Mouse (Mus musculus) macrophage (primary cell): ENCODE measurements around the gene Nhs. TPM values are rescaled to one million over a fixed set of nuclear protein-coding genes. Genes with fewer than 3 reads are reported as not detected.

Experiments
- H3K27ac ChIP-seq: fragments of 350-480 bp; formaldehyde crosslinking; 2 replicates; pipeline ENCODE4 v1.9.0; 2021
- H3K36me3 ChIP-seq: fragments of 350-480 bp; formaldehyde crosslinking; 2 replicates; pipeline ENCODE4 v1.9.0; 2021; ENCODE audit errors: inconsistent target
- H3K4me3 ChIP-seq: fragments of 350-480 bp; formaldehyde crosslinking; 2 replicates; pipeline ENCODE4 v1.9.0; 2021; ENCODE audit errors: inconsistent target
- H3K79me2 ChIP-seq: fragments of 350-480 bp; formaldehyde crosslinking; 2 replicates; pipeline ENCODE4 v1.9.0; 2021; ENCODE audit errors: inconsistent target
- WGBS: methylation state at CpG from one replicate; pipeline ENCODE4 v1.1.7; 2026; ENCODE audit warnings: inconsistent platforms; ENCODE audit not compliant: missing documents; 5-methylcytosine and 5-hydroxymethylcytosine counted together
- polyA plus RNA-seq: library from polyadenylated mRNA; stranded (reverse); fragments of 250-400 nt; gene quantifications from 3 replicates; pipeline ENCODE4 v1.2.4, GENCODE M21; 2018; ENCODE audit warnings: inconsistent platforms

The Nhs gene
- polyA plus RNA-seq, 1 experiment from 2014 or later: not detected

DNA sequence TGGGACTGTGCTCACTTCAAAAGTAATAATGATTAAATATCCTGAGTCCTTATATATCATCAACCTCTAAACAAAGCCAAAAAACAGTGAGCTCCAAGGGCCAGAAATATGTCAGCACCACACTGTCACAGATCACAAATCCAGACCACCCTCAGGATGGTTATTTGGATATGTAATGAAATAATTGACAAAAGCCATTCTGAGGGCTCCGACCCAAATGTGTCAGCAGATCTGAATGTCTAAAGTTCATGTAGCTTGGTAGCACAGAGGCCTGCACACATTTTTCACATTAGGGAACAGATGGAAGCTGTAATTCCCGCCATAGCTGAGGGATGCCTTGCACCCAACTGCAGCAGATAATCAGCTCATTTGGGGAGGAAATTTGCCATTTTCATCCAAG is 218.8 kb downstream of the Nhs start:
- no peaks in the 10 kb centered on the region for H3K36me3 ChIP-seq
- WGBS: 94% methylated on average over 2 of the region's 2 CpGs
- no peak overlapping the region for H3K27ac ChIP-seq
- H3K79me2 ChIP-seq: no peaks in the 10 kb centered on the region
- H3K4me3 ChIP-seq: no peak overlapping the region

GRCm38 (mm10) chrX:161926683-161927053 is 232.9 kb downstream of the Nhs start:
- Histone ChIP-seq H3K79me2 (no peaks in the 10 kb centered on the region), H3K36me3 (no peaks in the 10 kb centered on the region), H3K4me3 (no peak overlapping the region), H3K27ac (no peak overlapping the region)

GRCm38 (mm10) chrX:161925973-161926682 is 233.4 kb downstream of the Nhs start:
- H3K4me3 ChIP-seq: no peak overlapping the region
- 39% methylated on average over 5 of the region's 6 CpGs for WGBS
- H3K36me3 ChIP-seq: no peaks in the 10 kb centered on the region
- no peaks in the 10 kb centered on the region for H3K79me2 ChIP-seq
- no peak overlapping the region for H3K27ac ChIP-seq

DNA sequence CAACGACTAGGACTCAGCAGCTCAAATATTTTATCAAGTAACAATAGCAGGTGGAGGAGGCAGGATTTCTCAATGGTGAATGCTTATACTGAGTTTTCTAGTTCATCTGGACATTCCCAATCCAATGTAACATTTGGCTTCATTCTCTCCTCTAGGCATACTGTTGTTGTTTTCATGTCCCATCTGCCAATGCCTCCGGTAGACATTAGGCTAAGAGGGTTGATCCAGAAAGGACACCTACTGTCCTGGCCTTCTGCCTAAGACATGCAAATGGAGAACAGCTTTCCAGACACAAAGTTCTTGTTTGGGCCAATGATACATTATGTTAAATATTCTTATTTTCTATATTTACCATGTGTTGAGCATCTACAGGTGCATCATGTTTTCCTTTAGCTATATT is 236.9 kb downstream of the Nhs start:
- 71% methylated on average over 2 of the region's 2 CpGs for WGBS
- Histone ChIP-seq H3K27ac (no peak overlapping the region), H3K79me2 (no peaks in the 10 kb centered on the region), H3K36me3 (no peaks in the 10 kb centered on the region), H3K4me3 (no peak overlapping the region)

DNA sequence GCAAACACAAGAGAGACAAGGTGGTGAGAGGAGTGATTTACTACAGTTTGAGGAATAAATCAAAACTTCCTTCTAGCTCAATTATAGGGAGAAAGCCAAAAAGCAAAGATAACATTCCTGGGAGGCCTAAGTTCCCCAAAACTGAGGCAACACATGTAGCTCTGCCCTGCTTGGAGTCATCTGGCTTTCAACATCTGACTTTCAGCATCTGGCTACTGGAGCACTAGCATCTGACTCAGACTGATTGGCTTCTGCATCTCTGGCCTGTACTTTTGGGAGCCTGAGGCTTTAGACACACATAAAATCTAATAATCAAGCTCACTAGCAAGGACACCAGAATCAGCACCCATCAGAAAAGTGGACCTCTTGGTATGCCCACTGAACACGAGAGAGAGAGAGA is 237.9 kb downstream of the Nhs start:
- H3K27ac ChIP-seq: no peak overlapping the region
- no peaks in the 10 kb centered on the region for H3K36me3 ChIP-seq
- no peaks in the 10 kb centered on the region for H3K79me2 ChIP-seq
- H3K4me3 ChIP-seq: no peak overlapping the region
- WGBS: no CpG with 5 or more reads among the region's 1 CpGs

- no peaks in the 10 kb centered on the region for H3K36me3 ChIP-seq
- no peaks in the 10 kb centered on the region for H3K79me2 ChIP-seq
- H3K4me3 ChIP-seq: no peak overlapping the region
- H3K27ac ChIP-seq: no peak overlapping the region
- WGBS: 66% methylated on average over 4 of the region's 4 CpGs
Measured at GRCm38 (mm10) chrX:161909963-161910362, 249.6 kb downstream of the Nhs start.

GRCm38 (mm10) chrX:161908652-161909403 is 250.7 kb downstream of the Nhs start:
- H3K79me2 ChIP-seq: no peaks in the 10 kb centered on the region
- H3K36me3 ChIP-seq: no peaks in the 10 kb centered on the region
- 29% methylated on average over 48 of the region's 48 CpGs for WGBS
- no peak overlapping the region for H3K27ac ChIP-seq
- no peak overlapping the region for H3K4me3 ChIP-seq

DNA sequence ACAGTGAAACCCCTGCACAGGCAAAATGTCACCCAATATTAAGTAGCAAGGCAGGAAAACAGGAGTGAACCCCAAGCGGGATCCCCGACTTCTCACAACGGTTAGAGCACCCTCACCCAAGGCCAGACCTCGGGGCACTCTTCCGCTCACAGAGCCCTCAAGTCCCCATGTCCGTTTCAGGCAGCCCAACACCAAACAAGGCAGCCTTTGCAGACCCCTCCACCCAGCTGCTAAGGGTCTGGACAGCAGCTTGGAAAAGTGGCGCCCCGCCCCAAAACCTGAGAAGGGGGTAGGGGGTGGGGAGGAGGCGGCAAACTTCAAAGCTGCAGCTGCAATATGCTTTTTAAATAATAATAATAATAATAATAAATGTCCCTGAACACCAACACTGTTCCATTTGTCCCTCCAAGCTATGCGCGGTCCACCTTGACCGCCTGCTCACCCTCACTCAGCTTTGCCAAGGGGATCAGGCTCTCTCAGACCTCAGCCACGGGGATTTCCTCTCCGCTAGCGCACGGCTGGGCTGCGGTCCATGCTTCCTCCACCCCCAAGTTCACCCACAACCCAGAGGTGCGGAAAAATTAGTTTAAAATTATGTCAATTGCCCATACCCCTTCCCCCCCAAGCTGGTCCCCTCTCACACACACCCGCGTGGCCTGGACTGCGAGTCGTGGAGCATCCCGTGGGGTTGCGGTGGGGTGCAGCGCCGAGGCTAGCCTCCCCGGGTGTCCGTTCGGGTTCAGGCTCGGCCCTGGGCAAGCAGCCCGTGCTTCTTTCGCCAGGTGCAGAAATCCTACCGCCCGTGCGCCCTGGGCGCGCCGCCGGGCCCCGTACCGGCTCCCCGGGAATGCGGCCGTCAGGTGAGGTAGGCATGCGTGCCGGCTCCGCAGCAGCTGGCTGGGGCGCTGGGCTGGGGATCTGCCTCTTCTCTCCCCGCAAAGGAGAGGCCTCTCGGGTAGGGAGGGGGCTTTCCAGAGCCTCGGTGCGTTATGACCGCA is 251.6 kb downstream of the Nhs start:
- WGBS: 9% methylated on average over 44 of the region's 53 CpGs
- no peaks in the 10 kb centered on the region for H3K36me3 ChIP-seq
- no peaks in the 10 kb centered on the region for H3K79me2 ChIP-seq
- H3K4me3 ChIP-seq: no peak overlapping the region
- H3K27ac ChIP-seq: no peak overlapping the region

GRCm38 (mm10) chrX:161894442-161894841 is 265.1 kb downstream of the Nhs start:
- WGBS: 23% methylated on average over 2 of the region's 2 CpGs
- Histone ChIP-seq H3K27ac (no peak overlapping the region), H3K4me3 (no peak overlapping the region), H3K36me3 (no peaks in the 10 kb centered on the region), H3K79me2 (no peaks in the 10 kb centered on the region)

DNA sequence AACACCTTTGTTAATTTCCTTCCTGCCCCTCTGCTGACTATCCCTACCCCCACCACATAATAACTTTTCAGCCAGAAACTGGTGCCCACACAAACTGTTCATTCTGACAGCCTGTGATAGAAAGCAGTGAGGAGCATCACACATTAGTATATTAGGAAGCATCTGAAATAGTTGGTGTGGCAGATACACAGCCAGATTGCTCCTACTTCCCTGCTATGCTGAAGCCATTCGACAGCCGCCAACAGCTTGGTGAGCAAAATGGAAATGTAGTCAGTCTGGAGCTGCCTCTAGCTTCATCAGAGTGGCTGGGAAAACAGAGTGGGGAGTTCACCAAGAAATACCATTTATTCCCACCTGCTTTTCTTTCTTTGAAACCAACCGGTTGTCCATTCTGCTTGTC is 275.9 kb downstream of the Nhs start:
- 85% methylated on average over 3 of the region's 3 CpGs for WGBS

DNA sequence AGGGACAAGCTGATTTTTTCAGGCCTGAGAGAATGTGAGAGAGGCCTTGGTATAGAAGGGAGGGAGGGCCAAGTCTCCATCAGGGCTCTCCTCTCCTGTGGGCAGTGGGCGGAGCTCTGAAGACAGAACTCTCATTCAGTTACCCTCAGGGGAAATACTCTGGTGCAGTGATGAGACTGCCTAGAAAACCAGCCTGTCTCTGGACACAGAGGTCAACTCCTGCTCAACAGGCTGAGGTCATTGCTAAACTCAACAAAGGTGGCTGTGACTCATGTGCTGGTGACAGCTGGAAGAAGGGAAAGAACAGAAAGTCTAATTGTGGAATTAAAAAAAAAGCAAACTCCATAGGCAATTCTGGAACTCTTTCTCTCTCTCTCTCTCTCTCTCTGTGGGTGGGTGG is 282.4 kb downstream of the Nhs start:
- 78% methylated on average over 1 of the region's 1 CpGs for WGBS

More for the DNA sequence above, 275.9 kb downstream of the Nhs start:
- Histone ChIP-seq H3K36me3 (no peaks in the 10 kb centered on the region), H3K79me2 (no peaks in the 10 kb centered on the region), H3K27ac (no peak overlapping the region), H3K4me3 (no peak overlapping the region)

DNA sequence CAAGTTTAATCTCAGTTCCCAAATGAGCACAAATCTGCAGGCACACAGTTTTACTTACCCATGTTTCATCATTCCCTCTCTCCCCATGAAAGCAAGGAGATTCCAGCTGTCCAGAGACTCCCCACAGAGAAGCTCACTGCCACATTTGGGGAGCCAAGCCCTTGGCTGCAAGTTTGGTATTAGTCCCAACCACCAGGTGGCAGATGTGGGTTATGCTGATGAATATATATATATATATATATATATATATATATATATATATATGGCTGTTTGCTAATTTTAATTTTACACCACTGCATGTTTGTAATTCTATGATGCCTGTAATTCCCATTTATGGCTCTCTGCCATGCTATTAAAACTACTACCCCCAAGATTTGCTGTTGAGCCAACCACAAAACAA is 286.0 kb downstream of the Nhs start:
- Histone ChIP-seq H3K79me2 (no peaks in the 10 kb centered on the region), H3K4me3 (no peak overlapping the region), H3K27ac (no peak overlapping the region), H3K36me3 (no peaks in the 10 kb centered on the region)

More for the DNA sequence above, 282.4 kb downstream of the Nhs start:
- Histone ChIP-seq H3K27ac (no peak overlapping the region), H3K79me2 (no peaks in the 10 kb centered on the region), H3K4me3 (no peak overlapping the region), H3K36me3 (no peaks in the 10 kb centered on the region)

- Histone ChIP-seq H3K79me2 (no peaks in the 10 kb centered on the region), H3K27ac (no peak overlapping the region), H3K4me3 (no peak overlapping the region), H3K36me3 (no peaks in the 10 kb centered on the region)
- WGBS: 96% methylated on average over 4 of the region's 7 CpGs
Measured at GRCm38 (mm10) chrX:161871306-161871705, 288.2 kb downstream of the Nhs start.

DNA sequence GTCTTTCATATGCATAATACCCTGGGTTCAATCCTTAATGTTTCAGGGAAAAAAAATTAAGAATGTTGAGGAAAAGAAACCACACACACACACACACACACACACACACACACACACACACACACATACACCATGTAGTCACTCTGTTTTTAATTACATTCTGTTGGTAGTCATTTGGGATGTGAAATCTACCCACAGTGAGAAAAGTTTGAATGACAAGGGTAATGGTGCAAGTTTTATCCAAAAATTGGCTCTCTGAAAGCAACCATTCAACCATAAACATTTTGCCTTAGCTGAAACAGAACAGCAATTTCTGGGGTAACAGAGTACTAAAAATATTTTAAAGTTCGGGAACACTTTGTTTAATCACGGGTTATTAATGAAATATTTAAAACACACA is 303.9 kb downstream of the Nhs start:
- no peak overlapping the region for H3K27ac ChIP-seq
- H3K36me3 ChIP-seq: no peaks in the 10 kb centered on the region
- H3K4me3 ChIP-seq: no peak overlapping the region
- WGBS: 95% methylated on average over 2 of the region's 2 CpGs
- no peaks in the 10 kb centered on the region for H3K79me2 ChIP-seq
